Mouse (Mus musculus): ENCODE results near the gene Nrp1. TPM values are rescaled to one million over a fixed set of nuclear protein-coding genes. Genes with fewer than 3 reads are reported as not detected.

Gene Nrp1
- polyA plus RNA-seq, 1 experiment from 2014 or later, result 17.7 TPM

DNA sequence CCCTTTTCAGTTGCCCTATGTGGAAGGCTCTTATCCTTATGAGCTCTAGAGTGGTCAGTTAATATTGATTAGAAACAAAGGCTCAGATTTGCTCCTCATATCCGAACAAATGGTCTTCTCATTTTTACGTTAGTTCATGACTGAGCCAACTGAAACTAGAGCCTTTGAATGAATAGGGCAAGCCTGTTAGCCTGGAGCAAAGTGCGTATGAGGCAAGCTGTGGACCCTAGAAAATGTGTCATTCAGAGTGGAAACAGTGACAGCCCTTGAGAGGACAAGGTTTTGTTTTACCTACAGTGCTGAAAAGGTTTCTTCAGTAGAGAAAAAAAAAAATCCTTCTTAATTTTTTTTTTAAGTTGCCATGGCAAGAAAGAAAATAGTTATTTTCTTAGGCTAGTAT, 124.9 kb downstream of the Nrp1 start:
- Histone ChIP-seq H3K9me3 (no peaks in the 10 kb centered on the region), H3K4me3 (no peak overlapping the region), H3K4me1 (peaks cover 13% of the 10 kb centered on the region), H3K27me3 (ENCODE audit: poor library complexity, severe bottlenecking) (peaks cover 27% of the 10 kb centered on the region), H3K27ac (no peak overlapping the region), H3K36me3 (replicated peaks) (no peaks in the 10 kb centered on the region)
- no peak for DNase-seq (ENCODE audit: extremely low spot score, low spot score)
- 62% methylated on average over 3 of the region's 3 CpGs for WGBS

DNA sequence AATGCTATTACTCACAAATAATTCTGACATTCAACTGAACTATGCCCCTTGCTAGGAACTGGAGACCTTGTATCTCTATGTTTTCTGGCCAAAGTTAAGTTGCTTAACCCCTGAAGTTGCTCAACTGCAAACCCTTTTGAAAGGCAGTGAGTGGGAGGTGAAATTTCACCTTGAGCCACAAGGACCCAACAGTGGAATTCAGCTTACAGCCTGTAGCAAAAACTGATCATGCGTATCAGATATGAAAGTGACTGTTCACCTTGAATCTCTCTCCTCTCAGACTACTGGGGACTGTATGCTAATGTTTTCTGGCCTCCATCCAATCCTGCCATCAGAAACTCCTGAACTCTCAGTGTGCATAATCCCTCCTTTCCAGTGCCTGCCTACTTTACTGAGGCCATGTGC, 126.3 kb downstream of the Nrp1 start:
- WGBS, result 97% methylated on average over 1 of the region's 1 CpGs
- no peak for DNase-seq (ENCODE audit: extremely low spot score, low spot score)
- Histone ChIP-seq H3K4me3 (no peak overlapping the region), H3K27me3 (ENCODE audit: poor library complexity, severe bottlenecking) (peaks cover 36% of the 10 kb centered on the region), H3K4me1 (peaks cover 27% of the 10 kb centered on the region), H3K27ac (no peak overlapping the region), H3K36me3 (replicated peaks) (no peaks in the 10 kb centered on the region), H3K9me3 (no peaks in the 10 kb centered on the region)

- Histone ChIP-seq H3K9me3 (no peaks in the 10 kb centered on the region), H3K4me1 (peaks cover 40% of the 10 kb centered on the region), H3K27ac (no peak overlapping the region), H3K4me3 (no peak overlapping the region), H3K27me3 (ENCODE audit: poor library complexity, severe bottlenecking) (peaks cover 48% of the 10 kb centered on the region), H3K36me3 (replicated peaks) (no peaks in the 10 kb centered on the region)
- no peak for DNase-seq (ENCODE audit: extremely low spot score, low spot score)
- WGBS, result 83% methylated on average over 2 of the region's 2 CpGs
Observed at GRCm38 (mm10) chr8:128486043-128486442, 127.6 kb downstream of the Nrp1 start.

DNA sequence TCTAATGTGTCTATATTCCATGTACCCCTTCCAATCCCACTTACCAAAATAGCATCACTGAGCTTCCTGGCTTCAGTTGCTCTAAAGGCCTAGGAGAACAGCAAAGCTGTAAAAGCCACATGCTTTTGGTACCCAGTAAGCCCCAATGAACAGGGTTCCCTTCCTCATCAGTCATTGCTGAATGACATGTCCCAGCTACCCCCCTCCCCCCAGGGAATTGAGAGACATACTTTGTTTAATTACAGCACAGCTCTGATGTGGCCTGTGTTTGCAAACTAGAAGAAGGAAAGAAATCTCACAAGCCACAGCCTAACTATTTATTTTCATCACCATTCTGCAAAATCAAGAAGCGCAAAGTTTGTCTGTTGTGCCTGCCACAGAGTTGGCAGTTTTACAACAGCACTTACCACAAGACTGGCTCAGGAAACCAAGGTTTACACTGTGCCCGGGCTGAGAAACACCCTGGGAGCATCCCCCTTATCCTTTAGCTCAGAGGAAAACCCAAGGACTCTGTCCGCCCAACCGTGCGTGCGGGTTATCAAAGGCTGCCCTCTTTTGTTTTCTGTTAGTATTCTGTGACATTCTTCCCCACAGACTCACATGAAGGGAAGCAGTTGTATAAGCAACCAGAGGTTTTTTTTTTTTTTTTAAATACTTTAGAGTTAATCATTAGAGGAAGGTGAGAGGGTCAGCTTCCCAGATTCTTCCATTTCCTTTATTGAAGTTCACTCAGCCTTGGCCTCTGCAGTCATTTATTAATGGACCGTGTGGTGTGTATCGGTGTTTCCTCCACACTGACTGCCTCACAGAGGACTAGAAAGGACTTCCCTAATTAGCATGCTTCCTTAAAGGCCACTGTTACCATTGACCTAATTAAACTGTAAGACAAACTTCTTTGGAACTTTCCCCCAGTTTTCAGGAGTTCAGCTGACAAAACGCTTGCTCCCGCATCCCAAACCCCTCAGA, 129.8 kb downstream of the Nrp1 start:
- peak; percentile 33 for DNase-seq (ENCODE audit: extremely low spot score, low spot score)
- no peak overlapping the region for H3K27ac ChIP-seq
- H3K27me3 ChIP-seq (ENCODE audit: poor library complexity, severe bottlenecking), result peaks cover 54% of the 10 kb centered on the region
- H3K4me1 ChIP-seq, result peaks cover 51% of the 10 kb centered on the region
- 13% methylated on average over 10 of the region's 10 CpGs for WGBS
- no peaks in the 10 kb centered on the region for H3K9me3 ChIP-seq
- H3K4me3 ChIP-seq, result no peak overlapping the region
- H3K36me3 ChIP-seq (replicated peaks), result no peaks in the 10 kb centered on the region

- DNase-seq (ENCODE audit: extremely low spot score, low spot score), result no peak
- WGBS, result 88% methylated on average over 1 of the region's 1 CpGs
Observed at GRCm38 (mm10) chr8:128489351-128489750, 130.9 kb downstream of the Nrp1 start.

GRCm38 (mm10) chr8:128491126-128492067, 133.0 kb downstream of the Nrp1 start:
- peaks cover 56% of the 10 kb centered on the region for H3K4me1 ChIP-seq
- WGBS, result 49% methylated on average over 5 of the region's 5 CpGs
- H3K9me3 ChIP-seq, result no peaks in the 10 kb centered on the region
- peaks cover 48% of the 10 kb centered on the region for H3K27me3 ChIP-seq (ENCODE audit: poor library complexity, severe bottlenecking)
- H3K4me3 ChIP-seq, result no peak overlapping the region
- H3K36me3 ChIP-seq (replicated peaks), result no peaks in the 10 kb centered on the region
- DNase-seq (ENCODE audit: extremely low spot score, low spot score), result peak; percentile 51
- no peak overlapping the region for H3K27ac ChIP-seq

More at GRCm38 (mm10) chr8:128489351-128489750, 130.9 kb downstream of the Nrp1 start:
- peaks cover 53% of the 10 kb centered on the region for H3K4me1 ChIP-seq
- H3K27me3 ChIP-seq (ENCODE audit: poor library complexity, severe bottlenecking), result peaks cover 64% of the 10 kb centered on the region
- no peaks in the 10 kb centered on the region for H3K9me3 ChIP-seq
- no peaks in the 10 kb centered on the region for H3K36me3 ChIP-seq (replicated peaks)
- H3K27ac ChIP-seq, result no peak overlapping the region
- H3K4me3 ChIP-seq, result no peak overlapping the region

GRCm38 (mm10) chr8:128493801-128494200, 135.4 kb downstream of the Nrp1 start:
- peaks cover 39% of the 10 kb centered on the region for H3K4me1 ChIP-seq
- 97% methylated on average over 3 of the region's 3 CpGs for WGBS
- H3K27ac ChIP-seq, result no peak overlapping the region
- H3K4me3 ChIP-seq, result no peak overlapping the region
- H3K27me3 ChIP-seq (ENCODE audit: poor library complexity, severe bottlenecking), result peaks cover 41% of the 10 kb centered on the region
- no peaks in the 10 kb centered on the region for H3K36me3 ChIP-seq (replicated peaks)
- H3K9me3 ChIP-seq, result no peaks in the 10 kb centered on the region
- no peak for DNase-seq (ENCODE audit: extremely low spot score, low spot score)

DNA sequence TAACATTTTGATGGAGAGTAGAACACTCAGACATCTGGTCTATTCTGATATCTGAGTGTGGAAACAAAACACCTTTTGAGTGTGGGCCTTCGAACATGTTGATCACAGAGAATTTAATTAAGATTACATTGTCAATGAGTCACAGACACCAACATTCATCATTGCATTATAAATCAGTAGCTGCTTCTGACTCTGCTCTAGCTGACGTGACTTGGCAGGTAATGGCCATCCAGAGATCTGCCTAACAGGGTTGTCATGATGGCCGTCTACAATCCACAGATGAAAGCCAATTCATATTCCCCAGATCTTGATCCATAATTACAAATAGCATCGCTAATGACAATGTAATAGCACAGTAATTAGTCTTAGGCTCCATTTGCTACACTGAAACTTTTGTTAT, 140.4 kb downstream of the Nrp1 start:
- H3K9me3 ChIP-seq, result no peaks in the 10 kb centered on the region
- H3K4me1 ChIP-seq, result 0 out of 2 replicates have a peak, but pooled peaks cover 5% of the 10 kb centered on the region
- no peak overlapping the region for H3K27ac ChIP-seq
- WGBS, result 88% methylated on average over 4 of the region's 4 CpGs
- H3K36me3 ChIP-seq (replicated peaks), result no peaks in the 10 kb centered on the region
- no peak overlapping the region for H3K4me3 ChIP-seq
- H3K27me3 ChIP-seq (ENCODE audit: poor library complexity, severe bottlenecking), result peaks cover 9% of the 10 kb centered on the region
- DNase-seq (ENCODE audit: extremely low spot score, low spot score), result no peak

GRCm38 (mm10) chr8:128504136-128504829, 145.9 kb downstream of the Nrp1 start:
- Histone ChIP-seq H3K27ac (no peak overlapping the region), H3K27me3 (ENCODE audit: poor library complexity, severe bottlenecking) (no peaks in the 10 kb centered on the region), H3K36me3 (replicated peaks) (no peaks in the 10 kb centered on the region), H3K4me1 (no peaks in the 10 kb centered on the region), H3K9me3 (no peaks in the 10 kb centered on the region), H3K4me3 (no peak overlapping the region)
- WGBS, result 77% methylated on average over 5 of the region's 5 CpGs
- no peak for DNase-seq (ENCODE audit: extremely low spot score, low spot score)

GRCm38 (mm10) chr8:128505866-128506265, 147.5 kb downstream of the Nrp1 start:
- H3K27me3 ChIP-seq (ENCODE audit: poor library complexity, severe bottlenecking), result no peaks in the 10 kb centered on the region
- H3K4me3 ChIP-seq, result no peak overlapping the region
- H3K27ac ChIP-seq, result no peak overlapping the region
- no peak for DNase-seq (ENCODE audit: extremely low spot score, low spot score)
- no peaks in the 10 kb centered on the region for H3K4me1 ChIP-seq
- H3K9me3 ChIP-seq, result no peaks in the 10 kb centered on the region
- no peaks in the 10 kb centered on the region for H3K36me3 ChIP-seq (replicated peaks)

DNA sequence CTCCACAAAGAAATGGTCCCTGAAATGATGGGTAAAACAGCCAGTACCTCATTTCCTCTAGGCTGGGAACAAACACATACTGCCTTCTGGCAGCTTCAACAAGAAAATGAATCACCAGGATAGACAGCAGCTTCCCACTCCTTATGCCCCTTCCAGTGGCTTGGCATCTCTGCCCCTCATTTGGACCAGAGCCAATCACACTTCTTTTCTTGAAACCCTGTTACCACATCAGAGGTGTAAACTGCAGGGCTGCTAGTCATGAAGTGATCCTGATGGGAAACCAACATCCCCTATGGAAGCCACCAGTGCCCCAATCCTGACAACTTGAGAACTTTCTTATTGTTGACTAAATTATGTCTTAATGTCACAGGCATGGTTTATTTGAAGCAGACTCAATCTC, 150.3 kb downstream of the Nrp1 start:
- no peak for DNase-seq (ENCODE audit: extremely low spot score, low spot score)
- Histone ChIP-seq H3K36me3 (replicated peaks) (no peaks in the 10 kb centered on the region), H3K9me3 (no peaks in the 10 kb centered on the region), H3K27ac (no peak overlapping the region), H3K27me3 (ENCODE audit: poor library complexity, severe bottlenecking) (no peaks in the 10 kb centered on the region), H3K4me1 (no peaks in the 10 kb centered on the region), H3K4me3 (no peak overlapping the region)

GRCm38 (mm10) chr8:128511021-128511420, 152.6 kb downstream of the Nrp1 start:
- no peak for DNase-seq (ENCODE audit: extremely low spot score, low spot score)
- no peak overlapping the region for H3K27ac ChIP-seq
- no peaks in the 10 kb centered on the region for H3K36me3 ChIP-seq (replicated peaks)
- H3K4me3 ChIP-seq, result no peak overlapping the region
- H3K9me3 ChIP-seq, result no peaks in the 10 kb centered on the region
- H3K4me1 ChIP-seq, result no peaks in the 10 kb centered on the region
- no peaks in the 10 kb centered on the region for H3K27me3 ChIP-seq (ENCODE audit: poor library complexity, severe bottlenecking)
